Mouse (Mus musculus): ENCODE measurements around the gene Dbr1.

Gene Dbr1

DNA sequence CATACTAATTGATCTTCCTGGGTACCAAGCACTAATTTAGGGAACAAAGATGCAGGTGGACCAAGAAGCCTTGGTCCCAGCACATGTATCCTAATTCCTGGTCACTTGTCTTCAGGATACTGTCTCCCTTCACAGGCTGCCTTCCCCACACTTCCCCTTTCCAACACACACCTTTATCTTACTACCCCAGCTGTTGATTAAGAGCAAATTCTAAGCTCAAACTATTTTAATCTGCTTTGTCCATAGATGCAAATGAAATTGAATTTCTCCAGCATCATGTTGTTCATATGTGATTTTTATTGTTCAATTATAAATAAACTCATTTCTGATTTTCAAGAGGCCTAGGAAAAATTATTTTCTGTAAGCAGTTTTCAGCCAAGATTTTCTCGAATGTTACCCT is 46.4 kb downstream of the Dbr1 start:
- DNase-seq = no peak

DNA sequence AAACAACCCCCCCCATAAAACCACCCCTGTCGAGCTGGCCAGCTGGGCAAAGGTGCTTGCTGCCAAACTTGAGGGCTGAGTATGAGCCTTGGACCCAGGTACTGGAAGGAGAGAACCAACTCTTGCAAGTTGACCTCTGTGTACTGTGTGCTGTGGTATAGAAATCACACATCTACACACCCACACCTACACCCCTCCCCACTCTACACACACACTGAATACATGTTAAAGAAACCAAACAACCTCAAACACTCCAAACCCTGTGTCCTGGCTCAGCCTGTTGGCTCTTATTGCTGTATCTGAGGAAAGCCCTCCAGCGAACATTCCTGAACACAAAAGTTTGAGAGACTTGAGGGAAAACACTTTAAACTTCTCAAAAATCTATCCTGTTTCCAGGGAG is 47.4 kb downstream of the Dbr1 start:
- no peak for DNase-seq

DNA sequence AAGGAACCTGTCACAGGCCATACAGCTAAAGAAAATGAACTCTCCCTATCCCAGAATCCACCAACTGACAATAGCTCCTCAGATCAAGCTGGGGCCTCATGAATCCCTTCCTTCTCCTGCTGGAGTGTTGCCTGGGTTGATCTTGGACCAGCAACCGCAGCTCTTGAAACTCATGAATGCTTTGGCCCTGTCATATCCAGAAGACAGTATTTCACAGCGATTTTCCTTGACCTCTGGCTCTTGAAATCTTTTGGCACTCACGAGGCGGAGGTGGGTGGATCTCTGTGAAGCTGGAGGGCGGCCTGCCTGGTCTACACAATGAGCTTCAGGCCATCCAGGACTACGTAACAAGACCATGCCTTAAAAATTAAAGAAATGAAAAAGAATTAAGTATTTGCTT is 48.5 kb downstream of the Dbr1 start:
- no peak for DNase-seq

GRCm38 (mm10) chr9:99628581-99628980 is 53.0 kb downstream of the Dbr1 start:
- no peak for DNase-seq

DNA sequence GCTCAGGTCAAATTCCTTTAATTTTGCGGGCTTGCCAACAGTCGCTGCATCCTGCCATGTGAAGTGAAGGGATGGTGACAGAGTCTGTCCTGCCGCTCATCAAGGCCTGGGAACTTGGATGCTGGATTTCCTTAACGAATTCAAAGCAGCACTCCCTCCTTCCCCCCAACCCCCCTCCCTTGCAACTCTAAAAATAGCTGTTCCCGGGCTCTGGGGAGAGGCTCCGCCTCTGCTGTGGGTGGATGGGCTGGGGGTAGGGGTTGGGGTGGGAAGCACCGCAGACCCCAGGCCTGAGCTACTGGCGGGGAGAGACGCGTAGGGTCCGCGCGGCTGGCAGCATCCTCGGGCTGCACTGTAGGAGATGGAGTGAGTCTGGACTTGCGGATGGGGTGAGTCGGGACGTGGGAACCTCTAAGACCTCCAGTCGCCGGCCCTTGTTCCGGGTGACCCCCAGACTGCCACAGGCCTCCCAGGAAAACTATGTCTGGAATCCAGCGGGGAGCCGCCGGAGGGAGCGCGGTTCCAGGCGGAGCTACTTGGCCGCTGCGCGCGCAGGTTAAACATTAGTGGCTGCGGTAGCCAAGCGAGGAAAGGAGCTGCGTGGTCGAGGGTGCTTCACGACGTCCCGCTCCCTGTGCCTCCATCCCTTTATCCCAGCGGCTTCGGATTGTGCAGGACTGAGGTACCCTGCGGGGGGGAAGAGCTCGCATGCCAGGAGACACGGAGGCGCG is 53.8 kb downstream of the Dbr1 start, which contains the start of gene Dzip1l:
Gene Dzip1l, plus strand, starts transcription at position 216 of the 731 bp plus-strand sequence.
- peak; percentile 9 for DNase-seq

DNA sequence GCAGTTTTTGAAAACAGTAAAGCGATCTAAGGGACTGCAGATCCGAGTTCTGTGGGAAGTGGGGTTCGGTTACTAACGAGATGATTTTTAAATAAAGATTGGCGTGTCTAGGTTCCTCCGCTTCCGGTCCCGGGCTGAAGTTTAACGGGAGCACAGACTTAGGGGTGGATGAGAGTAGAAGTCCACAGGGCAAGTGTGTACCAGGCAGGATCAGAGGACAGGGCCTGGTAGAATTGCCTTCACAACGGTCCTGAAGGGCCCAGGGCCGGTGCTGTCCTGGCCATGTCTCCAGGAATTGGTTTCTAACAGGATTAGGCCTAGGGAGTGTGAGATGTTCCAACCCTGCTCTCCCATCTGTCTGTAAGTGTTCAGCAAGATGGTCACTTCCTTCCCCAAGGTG is 54.5 kb downstream of the Dbr1 start:
- no peak for DNase-seq

- no peak for DNase-seq
Measured at GRCm38 (mm10) chr9:99630528-99631125, 55.0 kb downstream of the Dbr1 start.

DNA sequence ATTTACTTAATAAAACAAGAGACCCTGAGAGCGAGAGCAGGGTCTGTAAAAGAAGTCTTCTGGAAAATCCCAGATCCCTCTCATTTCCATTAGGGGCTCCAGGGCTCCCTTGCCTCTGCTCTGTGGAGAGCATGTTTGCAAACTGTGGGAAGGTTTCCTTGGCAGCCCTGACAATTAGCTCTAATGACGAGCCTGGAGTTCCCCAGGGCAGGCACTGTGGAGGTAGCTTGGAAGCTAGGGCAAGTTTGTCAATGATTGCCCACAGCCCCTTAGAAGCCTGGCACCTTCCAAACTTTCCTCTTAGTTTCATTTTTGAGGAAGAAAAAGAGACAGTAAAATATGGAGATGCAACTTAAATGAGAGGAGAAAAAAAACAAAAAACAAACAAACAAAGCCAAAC is 56.2 kb downstream of the Dbr1 start:
- no peak for DNase-seq

GRCm38 (mm10) chr9:99632264-99632663 is 56.7 kb downstream of the Dbr1 start:
- no peak for DNase-seq

All from thymus, postnatal 4 days (tissue).